Mouse (Mus musculus): ENCODE measurements around the gene Babam2.

DNA sequence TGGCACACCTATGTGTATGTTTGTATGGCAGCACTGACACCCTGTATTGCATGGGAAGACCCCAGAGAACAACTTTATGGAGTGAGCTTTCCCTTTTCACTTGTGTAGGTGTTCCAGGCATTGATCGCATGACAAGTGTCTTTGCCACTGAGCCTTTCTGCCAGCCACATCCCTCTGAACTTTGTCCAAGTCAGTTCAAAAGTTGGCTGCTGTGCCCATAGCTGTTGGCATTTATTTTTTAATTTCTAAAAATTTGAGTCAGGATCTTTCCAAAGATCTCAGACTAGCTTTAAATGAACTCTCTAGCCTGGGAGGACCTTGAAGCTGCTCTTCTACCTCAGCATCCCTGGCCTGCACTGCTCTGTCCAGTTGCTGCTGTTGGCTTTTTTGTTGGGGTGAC, 44.4 kb downstream of the Babam2 start:
- TF ChIP-seq CTCF (IDR thresholded peaks at IDR 0.05; ENCODE audit: extremely low read depth, insufficient read depth, low read length) (no peak), POLR2A (IDR thresholded peaks at IDR 0.05; ENCODE audit: extremely low read depth, insufficient read depth, low read length) (no peak)
